Mouse (Mus musculus) heart, embryonic 13.5 days (tissue): ENCODE results near the gene Fzd5. TPM values are rescaled to one million over a fixed set of nuclear protein-coding genes. Genes with fewer than 3 reads are reported as not detected.

ENCODE experiments used
- ATAC-seq: fragments of 200-750 bp; cut with Nextera tagmentation; 2 replicates; pipeline ENCODE4 v1.8.0; 2017; ENCODE audit warnings: moderate TSS enrichment; ENCODE audit not compliant: insufficient number of reproducible peaks, low FRiP score, low TSS enrichment; ENCODE audit errors: extremely low read depth
- H3K27ac ChIP-seq: fragments of 300-500 bp; sonication (generic); replicated peaks from 2 replicates; pipeline ENCODE4 v1.5.1; 2015; ENCODE audit warnings: moderate library complexity, mild to moderate bottlenecking, inconsistent platforms
- H3K27me3 ChIP-seq: fragments of 300-500 bp; sonication (generic); replicated peaks from 2 replicates; pipeline ENCODE4 v1.6.1; 2015; ENCODE audit warnings: mild to moderate bottlenecking, inconsistent platforms
- H3K36me3 ChIP-seq: fragments of 300-500 bp; sonication (generic); 2 replicates; pipeline ENCODE4 v1.6.1; 2015; ENCODE audit warnings: mild to moderate bottlenecking, inconsistent platforms
- H3K4me1 ChIP-seq: fragments of 300-500 bp; sonication (generic); 2 replicates; pipeline ENCODE4 v1.6.1; 2015; ENCODE audit warnings: inconsistent platforms
- H3K4me2 ChIP-seq: fragments of 300-500 bp; sonication (generic); 2 replicates; pipeline ENCODE4 v1.6.1; 2015; ENCODE audit warnings: inconsistent platforms, mild to moderate bottlenecking, moderate library complexity
- H3K4me3 ChIP-seq: fragments of 300-500 bp; sonication (generic); 2 replicates; pipeline ENCODE4 v1.5.1; 2015; ENCODE audit warnings: moderate library complexity, mild to moderate bottlenecking, inconsistent platforms
- H3K9ac ChIP-seq: fragments of 300-500 bp; sonication (generic); 2 replicates; pipeline ENCODE4 v1.6.1; 2015; ENCODE audit warnings: inconsistent platforms, mild to moderate bottlenecking, moderate library complexity
- H3K9me3 ChIP-seq: fragments of 300-500 bp; sonication (generic); 2 replicates; pipeline ENCODE4 v1.6.1; 2016; ENCODE audit warnings: inconsistent platforms
- WGBS: fragments of 180-500 bp; shearing (Covaris S2); methylation state at CpG from one replicate; pipeline ENCODE4 v1.1.7; 2015; ENCODE audit warnings: mixed read lengths; 5-methylcytosine and 5-hydroxymethylcytosine counted together
- polyA plus RNA-seq: library from polyadenylated mRNA; unstranded; fragments of >200 nt; fragmentation: Nextera tagmentation; extraction: Ambion mirVana; gene quantifications from 2 replicates; pipeline ENCODE4 v1.2.1, GENCODE M21; 2015

Fzd5 gene
- polyA plus RNA-seq, 1 experiment from 2014 or later, result 1.1 TPM

GRCm38 (mm10) chr1:64683039-64683438, 54.5 kb downstream of the Fzd5 start:
- H3K4me2 ChIP-seq, result no peak overlapping the region
- H3K36me3 ChIP-seq, result no peaks in the 10 kb centered on the region
- no peaks in the 10 kb centered on the region for H3K4me1 ChIP-seq
- no peak overlapping the region for H3K27ac ChIP-seq
- no peak overlapping the region for H3K4me3 ChIP-seq
- no peak for ATAC-seq
- H3K9me3 ChIP-seq, result no peaks in the 10 kb centered on the region
- H3K9ac ChIP-seq, result no peak overlapping the region
- no peaks in the 10 kb centered on the region for H3K27me3 ChIP-seq
- 86% methylated on average over 3 of the region's 3 CpGs for WGBS

- Histone ChIP-seq H3K9ac (no peak overlapping the region), H3K27ac (no peak overlapping the region), H3K4me1 (no peaks in the 10 kb centered on the region), H3K9me3 (no peaks in the 10 kb centered on the region), H3K4me2 (no peak overlapping the region), H3K4me3 (no peak overlapping the region), H3K27me3 (no peaks in the 10 kb centered on the region), H3K36me3 (no peaks in the 10 kb centered on the region)
- 55% methylated on average over 3 of the region's 3 CpGs for WGBS
- no peak for ATAC-seq
Observed at GRCm38 (mm10) chr1:64681499-64681898, 56.1 kb downstream of the Fzd5 start.

Other genes starting within 250 kb of the Fzd5 start
- gene Creb1, start 205.1 kb downstream of the Fzd5 start, polyA plus RNA-seq, result 18.7 and 20.8 TPM in 2 replicates
- 11.9 and 12.9 TPM in 2 replicates for gene Mettl21a, start 120.5 kb downstream of the Fzd5 start, polyA plus RNA-seq
- 2.9 and 3.9 TPM in 2 replicates for gene Ccnyl1, start 47.3 kb downstream of the Fzd5 start, polyA plus RNA-seq
- 6.4 and 6.9 TPM in 2 replicates for gene Plekhm3, start 219.1 kb upstream of the Fzd5 start, polyA plus RNA-seq